Mouse (Mus musculus) limb, embryonic 14.5 days (tissue): ENCODE results near the gene Rec114. TPM values are rescaled to one million over a fixed set of nuclear protein-coding genes. Genes with fewer than 3 reads are reported as not detected.
A peak's percentile ranks its signal among the peaks of the same experiment; 100 is the strongest.

Experiments used
- ATAC-seq: fragments of 200-750 bp; cut with Nextera tagmentation; 2 replicates; pipeline ENCODE4 v1.8.0; 2017; ENCODE audit warnings: low read depth, moderate number of reproducible peaks, moderate TSS enrichment; ENCODE audit not compliant: low FRiP score
- DNase-seq: peaks from one replicate; pipeline ENCODE4 v3.0.0-alpha.2; 2015; ENCODE audit warnings: low spot score
- H3K27ac ChIP-seq: fragments of 300-500 bp; sonication (generic); replicated peaks from 2 replicates; pipeline ENCODE4 v1.5.1; 2014; ENCODE audit warnings: low read depth, mild to moderate bottlenecking, low read length, moderate library complexity, mixed read lengths
- H3K27me3 ChIP-seq: fragments of 300-500 bp; sonication (generic); 2 replicates; pipeline ENCODE4 v1.6.1; 2014; ENCODE audit warnings: low read length, mixed read lengths; ENCODE audit not compliant: control insufficient read depth, insufficient read depth
- H3K36me3 ChIP-seq: fragments of 300-500 bp; sonication (generic); 2 replicates; pipeline ENCODE4 v1.6.1; 2014; ENCODE audit warnings: mild to moderate bottlenecking, low read length, moderate library complexity, mixed read lengths; ENCODE audit not compliant: control insufficient read depth, insufficient read depth
- H3K4me1 ChIP-seq: fragments of 300-500 bp; sonication (generic); 2 replicates; pipeline ENCODE4 v1.6.1; 2014; ENCODE audit warnings: antibody characterized with exemption, low read length, mixed read lengths; ENCODE audit not compliant: control insufficient read depth, insufficient read depth
- H3K4me2 ChIP-seq: fragments of 300-500 bp; sonication (generic); replicated peaks from 2 replicates; pipeline ENCODE4 v1.6.1; 2014; ENCODE audit warnings: low read depth, mild to moderate bottlenecking, low read length, moderate library complexity; ENCODE audit not compliant: severe bottlenecking
- H3K4me3 ChIP-seq: fragments of 300-500 bp; sonication (generic); replicated peaks from 2 replicates; pipeline ENCODE4 v1.5.1; 2014; ENCODE audit warnings: low read length
- H3K9ac ChIP-seq: fragments of 300-500 bp; sonication (generic); 2 replicates; pipeline ENCODE4 v1.6.1; 2014; ENCODE audit warnings: mild to moderate bottlenecking, low read depth, low read length, moderate library complexity; ENCODE audit not compliant: severe bottlenecking
- H3K9me3 ChIP-seq: fragments of 300-500 bp; sonication (generic); 2 replicates; pipeline ENCODE4 v1.6.1; 2016; ENCODE audit warnings: low read length; ENCODE audit not compliant: control insufficient read depth
- POLR2A ChIP-seq: fragments of 200-500 bp; IDR thresholded peaks from 2 replicates; pipeline ENCODE4 v1.8.0; 2012; ENCODE audit warnings: inconsistent platforms, mild to moderate bottlenecking, moderate library complexity, borderline replicate concordance; ENCODE audit not compliant: insufficient read depth, insufficient read length; ENCODE audit errors: extremely low read depth
- WGBS: fragments of 180-500 bp; shearing (Covaris S2); extraction: QIAGEN DNeasy Blood & Tissue Kit; methylation state at CpG from one replicate; pipeline ENCODE4 v1.1.7; 2014; 5-methylcytosine and 5-hydroxymethylcytosine counted together
- polyA plus RNA-seq, 2 experiments: library from polyadenylated mRNA; depleted of rRNA in 1 of 2; stranded (reverse) in 1 of 2; unstranded in 1 of 2; fragments of >200 nt; fragmentation: Nextera tagmentation in 1 of 2; extraction: Ambion mirVana in 1 of 2; gene quantifications; 2 replicates each; pipeline versions ENCODE4 v1.2.1 to v1.2.3; 2012 to 2014

Gene Rec114
- polyA plus RNA-seq, 2 experiments = 1.0 to 2.4 TPM

DNA sequence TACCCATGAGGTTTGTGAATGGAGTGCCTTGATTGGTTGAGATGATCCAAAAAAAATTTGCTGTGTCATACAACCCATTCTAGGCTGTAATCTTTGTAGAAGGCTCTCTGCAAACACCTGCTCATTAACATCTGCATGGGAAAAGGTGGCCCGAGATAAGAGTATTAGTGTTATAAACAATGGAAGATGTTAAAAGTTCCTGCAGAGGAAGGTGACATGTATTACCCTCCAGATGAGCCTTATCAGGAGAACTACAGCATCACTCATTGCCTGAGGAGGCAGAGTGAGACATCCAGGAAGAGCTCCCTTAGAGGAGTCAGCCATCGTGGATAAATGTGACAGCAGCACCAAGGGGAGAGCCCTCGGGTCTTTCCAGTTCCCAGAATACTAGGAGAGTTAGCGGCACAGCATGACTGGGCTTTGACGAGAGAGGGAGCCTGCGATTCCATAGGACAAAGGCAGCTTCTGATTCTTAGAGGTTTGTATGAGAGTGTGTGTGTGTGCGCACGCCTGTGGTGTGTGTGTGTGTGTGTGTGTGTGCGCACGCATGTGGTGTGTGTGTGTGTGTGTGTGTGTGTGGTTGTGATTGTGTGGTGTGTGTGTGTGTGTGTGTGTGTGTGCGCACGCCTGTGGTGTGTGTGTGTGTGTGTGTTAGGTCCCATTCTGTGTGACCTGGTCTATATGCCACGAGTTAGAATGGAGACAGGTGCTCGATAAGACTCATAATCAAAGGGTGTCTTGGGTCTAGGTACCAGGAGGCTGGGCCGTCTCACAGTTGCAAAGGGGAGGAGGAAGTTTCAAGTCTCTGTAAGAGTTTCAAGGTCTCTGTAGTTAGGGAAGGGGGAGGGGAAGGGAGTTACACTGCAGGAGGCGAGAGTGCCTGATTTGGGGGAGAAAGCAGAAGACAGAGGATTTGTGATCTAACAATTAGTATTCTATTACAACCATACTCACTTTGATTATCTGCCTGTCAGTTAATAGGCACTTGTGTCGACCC lies 23.5 kb upstream of the Rec114 start:
- no peaks in the 10 kb centered on the region for H3K4me1 ChIP-seq
- H3K27me3 ChIP-seq = no peaks in the 10 kb centered on the region
- no peaks in the 10 kb centered on the region for H3K9me3 ChIP-seq
- no peak overlapping the region for H3K27ac ChIP-seq
- ATAC-seq (peak; percentile 53), DNase-seq (no peak)
- no peak overlapping the region for H3K9ac ChIP-seq
- H3K36me3 ChIP-seq = no peaks in the 10 kb centered on the region
- no peak for TF ChIP-seq POLR2A
- no peak overlapping the region for H3K4me3 ChIP-seq
- 72% methylated on average over 15 of the region's 17 CpGs for WGBS
- H3K4me2 ChIP-seq = no peak overlapping the region

DNA sequence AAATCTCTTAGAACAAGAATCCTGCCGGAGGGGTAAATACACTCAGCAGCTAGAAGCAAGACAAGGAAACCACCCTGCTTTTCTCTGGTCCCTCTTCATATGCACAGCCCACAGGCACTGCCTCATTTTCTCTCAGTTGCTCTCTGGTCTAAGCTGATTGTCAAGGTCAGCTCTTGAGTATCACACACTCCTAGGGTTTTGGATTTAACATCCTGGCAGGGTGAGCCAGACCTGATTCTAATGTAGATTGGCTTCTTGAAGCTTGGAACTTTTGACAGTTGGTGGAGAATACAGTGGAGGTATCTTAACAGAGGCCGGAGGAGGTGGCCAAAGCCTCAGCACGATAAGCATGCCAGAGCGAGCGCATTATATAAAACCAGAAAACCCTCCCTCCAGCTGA lies 20.6 kb upstream of the Rec114 start:
- Histone ChIP-seq H3K9me3 (no peaks in the 10 kb centered on the region), H3K4me3 (no peak overlapping the region), H3K9ac (no peak overlapping the region), H3K4me2 (no peak overlapping the region), H3K27me3 (no peaks in the 10 kb centered on the region), H3K36me3 (no peaks in the 10 kb centered on the region), H3K4me1 (no peaks in the 10 kb centered on the region), H3K27ac (no peak overlapping the region)
- TF ChIP-seq POLR2A = no peak
- 72% methylated on average over 5 of the region's 5 CpGs for WGBS
- DNase-seq (no peak), ATAC-seq (no peak)

DNA sequence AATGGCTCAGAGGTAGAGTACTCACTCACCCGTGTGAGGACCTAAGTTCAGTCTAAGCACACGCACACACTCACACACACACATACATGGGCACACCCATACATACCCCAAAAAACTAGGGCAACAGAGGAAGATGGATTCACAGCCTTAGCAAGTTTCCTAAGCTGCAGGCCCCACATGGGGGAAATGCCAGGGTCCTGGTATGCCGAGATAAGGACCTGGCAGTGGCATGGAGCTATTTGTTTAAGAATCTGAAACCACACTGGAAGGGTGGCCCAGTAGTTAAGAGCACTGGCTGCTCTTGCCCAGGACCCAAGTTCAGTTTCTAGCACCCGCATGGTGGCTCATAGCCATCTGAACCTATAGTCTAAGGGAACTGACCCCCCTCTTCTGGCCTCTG lies 19.4 kb upstream of the Rec114 start:
- ATAC-seq (no peak), DNase-seq (no peak)
- Histone ChIP-seq H3K4me3 (no peak overlapping the region), H3K27me3 (no peaks in the 10 kb centered on the region), H3K36me3 (no peaks in the 10 kb centered on the region), H3K4me2 (no peak overlapping the region), H3K4me1 (no peaks in the 10 kb centered on the region), H3K9me3 (no peaks in the 10 kb centered on the region), H3K27ac (no peak overlapping the region), H3K9ac (no peak overlapping the region)
- WGBS = 84% methylated on average over 4 of the region's 4 CpGs
- TF ChIP-seq POLR2A = no peak

DNA sequence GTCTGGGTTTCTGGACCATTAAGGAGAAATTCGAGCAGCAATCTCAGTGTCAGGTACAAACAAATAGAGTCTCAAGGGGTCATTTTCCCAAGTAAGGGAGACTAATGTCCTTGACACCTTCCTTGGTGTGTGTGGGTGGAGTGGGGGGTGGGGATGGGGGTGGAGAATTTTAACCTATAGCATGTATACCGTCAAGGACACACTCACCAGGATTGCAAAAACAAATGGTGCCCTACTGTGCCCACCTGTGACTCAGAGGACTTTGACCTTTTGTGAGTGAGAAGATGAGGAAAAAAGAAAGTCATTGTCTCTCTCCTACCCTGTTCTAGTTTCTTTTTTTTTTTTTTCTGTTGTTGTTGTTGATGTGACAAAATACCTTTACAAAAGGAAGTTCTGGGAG lies 18.3 kb upstream of the Rec114 start:
- no peaks in the 10 kb centered on the region for H3K36me3 ChIP-seq
- H3K9me3 ChIP-seq = no peaks in the 10 kb centered on the region
- no peak for ATAC-seq
- no peak for DNase-seq
- no peak overlapping the region for H3K9ac ChIP-seq
- 42% methylated on average over 2 of the region's 2 CpGs for WGBS
- no peaks in the 10 kb centered on the region for H3K4me1 ChIP-seq
- no peak for TF ChIP-seq POLR2A
- H3K4me3 ChIP-seq = no peak overlapping the region
- no peaks in the 10 kb centered on the region for H3K27me3 ChIP-seq
- H3K4me2 ChIP-seq = no peak overlapping the region
- H3K27ac ChIP-seq = no peak overlapping the region

DNA sequence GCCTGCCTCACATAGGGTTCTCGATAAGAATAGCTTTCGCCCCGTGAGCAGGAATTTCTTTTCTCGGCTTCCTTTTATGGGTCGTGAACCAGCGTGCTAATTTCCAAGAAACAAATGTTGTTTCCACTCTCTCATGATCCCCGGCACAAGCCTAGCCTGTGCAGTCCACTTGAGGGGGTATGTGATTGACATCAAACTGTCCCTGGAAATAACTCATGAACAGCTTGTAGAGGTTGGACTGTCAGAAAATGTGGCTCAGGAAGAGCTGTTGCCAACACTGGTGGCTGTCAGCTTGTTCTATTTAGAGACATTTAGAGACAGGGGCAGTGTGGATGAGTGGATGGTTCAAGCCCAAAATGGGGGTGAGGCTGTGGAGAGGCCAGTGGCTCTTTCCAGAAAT lies 15.0 kb upstream of the Rec114 start:
- TF ChIP-seq POLR2A = no peak
- no peaks in the 10 kb centered on the region for H3K4me1 ChIP-seq

More for the DNA sequence above, 15.0 kb upstream of the Rec114 start:
- Histone ChIP-seq H3K4me2 (no peak overlapping the region), H3K9me3 (no peaks in the 10 kb centered on the region), H3K27me3 (no peaks in the 10 kb centered on the region), H3K36me3 (no peaks in the 10 kb centered on the region), H3K27ac (no peak overlapping the region), H3K9ac (no peak overlapping the region), H3K4me3 (no peak overlapping the region)
- no peak for DNase-seq
- ATAC-seq = no peak
- 71% methylated on average over 7 of the region's 7 CpGs for WGBS
